Mouse (Mus musculus) gastrocnemius, adult 18-20 months (tissue): Measurements from ENCODE around the gene Ube2cbp. TPM values are rescaled to one million over a fixed set of nuclear protein-coding genes. Genes with fewer than 3 reads are reported as not detected.

Experiments used
- DNase-seq: peaks from one replicate; pipeline ENCODE4 v3.0.0; 2021; ENCODE audit warnings: low spot score
- total RNA-seq, 2 experiments: library from RNA; stranded (reverse); gene quantifications; 2 replicates each; pipeline ENCODE4 v1.2.3; 2021

The Ube2cbp gene
- total RNA-seq, 2 experiments from 2014 or later: 4.3 to 4.5 TPM

DNA sequence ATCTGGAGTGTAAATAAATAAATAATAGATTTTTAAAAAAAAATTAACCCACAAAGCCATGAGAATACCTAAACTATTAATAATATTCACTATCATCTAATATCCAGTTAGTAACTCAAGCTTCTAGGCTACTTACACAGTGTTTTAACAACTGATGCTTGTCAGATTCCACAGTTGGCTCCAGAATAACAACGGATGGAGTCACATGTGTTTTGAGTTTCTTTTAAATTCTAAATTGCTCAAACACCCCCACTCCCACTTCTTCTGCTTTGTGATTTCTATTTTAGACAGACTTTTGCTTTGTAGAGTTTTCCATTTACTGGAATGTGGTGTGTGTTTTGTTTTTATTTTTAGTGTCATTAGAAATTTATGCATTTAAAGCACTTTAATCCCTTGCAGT is 140.0 kb downstream of the Ube2cbp start:
- no peak for DNase-seq

DNA sequence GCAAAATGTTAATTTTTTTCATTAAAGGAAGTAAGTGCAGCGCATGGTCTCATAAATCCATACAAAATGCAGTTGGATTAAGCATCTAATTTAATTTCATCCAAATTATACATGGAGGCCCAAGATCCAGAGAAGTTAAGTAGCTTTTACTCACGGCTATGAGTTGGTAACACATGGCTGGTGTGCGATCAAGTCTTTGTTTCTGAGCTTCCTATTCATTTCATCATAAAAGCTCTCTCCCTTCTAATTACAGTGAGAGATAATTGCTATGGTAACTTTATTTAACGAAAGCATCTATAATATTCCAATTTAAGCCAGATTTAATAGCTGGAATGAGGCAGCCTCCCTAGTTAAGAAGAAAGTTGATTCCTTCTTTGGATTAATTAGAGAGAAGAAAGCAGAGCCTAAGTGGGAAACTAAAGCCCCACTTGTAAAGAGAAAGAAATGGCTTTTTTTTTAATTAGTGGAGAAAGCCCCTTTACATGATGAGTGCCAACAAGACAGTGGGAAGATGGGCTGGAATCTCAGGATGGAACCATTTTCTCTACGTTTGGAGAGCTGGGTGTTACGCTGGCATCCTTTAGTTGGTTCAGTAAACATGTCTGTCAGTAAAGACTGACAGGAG is 145.1 kb downstream of the Ube2cbp start:
- DNase-seq: no peak

DNA sequence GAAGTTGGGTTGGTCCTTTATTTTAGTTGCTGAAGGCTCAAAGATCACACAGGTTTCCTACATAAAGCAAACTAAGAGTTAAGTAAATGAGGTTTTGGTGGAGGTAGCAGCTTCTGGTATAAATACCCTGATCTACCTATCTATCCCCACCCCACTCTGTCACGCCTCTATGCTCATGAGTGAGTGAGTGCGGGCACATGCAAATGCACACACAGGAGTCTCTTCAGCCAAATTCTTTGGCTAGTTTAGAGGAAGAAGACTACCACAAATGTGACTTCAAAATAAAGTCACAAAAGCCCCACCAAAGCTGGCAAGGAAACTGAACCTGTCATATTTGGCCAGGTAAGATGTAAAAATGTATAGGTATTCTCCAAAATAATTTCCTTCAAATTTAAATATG is 149.1 kb downstream of the Ube2cbp start:
- DNase-seq: no peak

DNA sequence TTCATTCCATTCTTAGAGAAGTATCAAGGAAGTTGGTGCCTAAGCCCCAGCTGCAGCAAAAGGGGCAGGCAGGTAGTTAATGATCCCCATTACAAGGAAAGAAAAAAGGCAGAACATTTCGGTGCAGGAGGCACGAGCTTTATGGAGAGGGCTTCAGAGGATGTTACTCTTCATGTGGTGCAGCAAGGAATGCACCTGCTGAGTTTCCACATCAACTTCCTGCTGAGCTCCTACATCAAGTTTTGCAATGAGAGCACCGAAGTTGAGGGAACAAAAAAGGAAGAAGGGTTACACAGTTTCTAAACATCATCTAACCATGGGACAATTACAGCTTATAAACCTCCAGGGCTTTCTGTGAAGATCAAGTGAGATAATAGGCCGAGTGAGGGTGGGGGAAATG is 156.1 kb downstream of the Ube2cbp start:
- no peak for DNase-seq

DNA sequence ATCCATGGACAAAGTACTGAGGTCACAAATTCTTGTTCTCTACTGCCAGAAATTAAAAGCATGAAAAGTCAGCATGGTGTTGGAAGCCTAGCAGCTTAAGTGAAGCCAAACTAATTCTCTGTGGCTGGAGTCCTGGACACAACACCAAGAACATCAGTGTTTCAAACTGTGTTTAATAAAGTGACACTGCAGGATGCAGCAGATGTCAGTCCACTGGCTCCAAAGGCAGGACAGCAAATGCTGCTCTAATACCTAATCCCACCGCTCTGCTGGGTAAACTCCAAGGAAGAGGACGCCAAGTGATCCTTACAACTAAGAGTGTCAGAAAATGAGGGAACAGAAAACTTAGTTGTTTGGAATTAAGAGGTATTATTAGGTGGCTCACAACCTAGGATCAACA is 158.2 kb downstream of the Ube2cbp start:
- no peak for DNase-seq

DNA sequence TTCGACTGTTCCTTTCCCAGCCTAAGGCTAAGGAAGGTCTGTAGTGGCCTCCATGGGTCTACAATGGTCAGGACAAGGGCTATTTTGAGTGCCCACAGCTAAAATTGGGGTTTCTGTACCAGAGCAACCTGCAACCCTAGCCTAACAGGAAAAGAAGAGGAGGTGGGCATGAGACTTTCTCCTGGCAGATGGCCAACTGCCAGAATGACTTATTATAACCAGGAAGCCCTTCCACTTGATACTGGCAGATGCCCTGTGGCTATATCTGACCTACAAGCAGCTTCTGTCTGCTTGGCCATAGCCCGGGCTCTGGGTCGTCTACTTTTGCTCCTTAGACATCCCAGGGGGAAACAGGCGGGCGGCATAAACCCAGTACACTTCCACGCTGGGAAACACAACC is 163.3 kb downstream of the Ube2cbp start:
- DNase-seq: no peak

DNA sequence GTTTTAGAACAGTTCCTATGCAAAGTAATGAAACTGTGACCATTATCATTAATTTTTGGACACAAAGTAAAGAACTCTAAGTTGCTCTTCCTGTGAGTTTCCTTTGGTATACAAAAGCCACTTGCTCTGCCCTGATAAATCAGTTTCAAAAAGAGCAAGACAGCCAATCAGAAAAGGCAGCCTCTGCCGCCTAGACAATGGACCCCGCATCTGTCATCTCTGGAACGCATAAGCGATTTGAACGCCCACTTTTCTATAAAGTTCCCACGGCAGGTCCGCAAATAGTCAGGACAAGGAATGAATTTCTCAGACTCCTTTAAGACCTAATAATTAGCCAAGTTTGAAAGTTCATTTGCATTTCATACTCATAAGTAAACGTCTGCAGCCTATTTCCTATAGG is 166.2 kb downstream of the Ube2cbp start:
- no peak for DNase-seq

DNA sequence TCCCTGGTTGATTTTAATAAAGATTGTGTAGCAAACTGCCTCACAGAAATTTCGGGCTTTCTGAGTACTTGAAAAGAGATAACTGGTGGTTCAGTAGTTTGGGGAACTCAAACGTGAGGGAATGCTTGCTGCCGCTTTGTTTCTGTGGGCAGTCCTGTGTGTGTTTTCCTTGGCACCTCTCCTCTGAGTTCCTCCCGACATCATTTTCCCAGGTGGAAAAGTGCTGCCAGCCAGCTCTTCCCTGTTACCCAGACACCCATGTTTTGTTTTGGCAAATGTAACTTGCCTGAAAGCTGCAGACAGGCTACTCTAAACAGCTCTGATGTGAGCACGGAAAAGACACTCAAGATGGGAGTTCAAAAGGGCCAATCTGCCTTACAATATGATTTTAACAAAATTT is 166.6 kb downstream of the Ube2cbp start:
- no peak for DNase-seq

DNA sequence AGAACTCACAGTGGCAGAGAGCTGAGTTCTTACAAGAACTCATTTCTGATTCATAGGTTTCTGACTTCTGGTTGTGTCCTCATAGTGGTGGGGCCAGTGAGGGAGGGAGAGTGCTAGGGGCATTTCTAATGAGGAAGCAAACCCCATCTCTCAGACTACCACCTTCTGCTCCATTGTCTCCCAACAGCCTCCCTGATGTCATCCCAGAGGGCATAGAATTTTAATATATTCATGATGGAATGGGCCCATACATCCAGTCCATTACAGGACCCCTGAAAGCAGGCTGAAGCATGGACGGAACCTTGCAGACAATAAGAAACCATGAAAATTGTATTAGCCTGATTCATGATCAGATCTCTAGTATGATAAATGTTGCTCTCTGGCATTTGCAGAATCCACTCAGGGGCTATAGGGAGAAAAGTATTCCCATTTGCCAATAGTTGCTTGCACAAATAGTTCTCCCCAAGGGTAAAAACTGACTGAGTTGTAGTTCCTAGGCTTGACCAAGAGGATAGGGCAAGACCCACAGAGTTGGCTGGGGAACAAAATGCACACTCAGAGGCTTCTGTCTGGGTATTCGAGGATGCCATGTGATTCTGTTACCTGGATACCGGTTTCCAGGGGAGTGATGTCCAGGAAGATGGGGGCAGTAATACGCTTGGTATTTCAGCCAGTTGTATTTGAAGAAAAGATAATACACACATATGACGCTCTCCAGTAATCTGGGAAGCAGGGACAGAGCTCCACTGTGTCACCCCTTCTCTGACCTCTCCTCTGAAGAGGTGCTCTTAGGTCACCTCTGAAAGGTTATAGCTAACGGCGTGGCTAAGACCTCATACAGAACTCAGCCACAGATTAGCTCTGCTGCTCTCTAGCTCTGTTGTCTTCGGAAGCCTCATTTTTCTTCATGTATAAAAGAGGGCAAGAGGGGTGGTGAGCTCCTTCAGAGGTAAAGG is 167.8 kb downstream of the Ube2cbp start:
- no peak for DNase-seq

DNA sequence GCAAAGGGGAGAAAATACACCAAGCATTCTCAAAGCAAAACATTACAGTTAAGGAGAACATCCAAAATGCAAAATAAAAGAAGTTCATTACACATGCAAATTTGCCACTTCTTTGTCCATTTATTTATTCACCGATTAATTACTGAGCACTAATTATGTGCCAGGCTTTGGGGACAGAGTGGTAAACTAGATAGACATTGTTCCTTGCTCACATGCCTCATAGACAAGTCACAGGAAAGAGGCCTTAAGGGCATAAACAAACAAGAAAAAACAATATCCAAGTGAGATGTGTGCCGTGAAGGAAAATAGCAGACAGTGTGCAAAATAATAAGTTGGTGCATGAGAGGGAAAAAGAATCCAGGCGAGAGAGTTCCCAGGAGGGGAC is 177.2 kb downstream of the Ube2cbp start:
- DNase-seq: no peak

DNA sequence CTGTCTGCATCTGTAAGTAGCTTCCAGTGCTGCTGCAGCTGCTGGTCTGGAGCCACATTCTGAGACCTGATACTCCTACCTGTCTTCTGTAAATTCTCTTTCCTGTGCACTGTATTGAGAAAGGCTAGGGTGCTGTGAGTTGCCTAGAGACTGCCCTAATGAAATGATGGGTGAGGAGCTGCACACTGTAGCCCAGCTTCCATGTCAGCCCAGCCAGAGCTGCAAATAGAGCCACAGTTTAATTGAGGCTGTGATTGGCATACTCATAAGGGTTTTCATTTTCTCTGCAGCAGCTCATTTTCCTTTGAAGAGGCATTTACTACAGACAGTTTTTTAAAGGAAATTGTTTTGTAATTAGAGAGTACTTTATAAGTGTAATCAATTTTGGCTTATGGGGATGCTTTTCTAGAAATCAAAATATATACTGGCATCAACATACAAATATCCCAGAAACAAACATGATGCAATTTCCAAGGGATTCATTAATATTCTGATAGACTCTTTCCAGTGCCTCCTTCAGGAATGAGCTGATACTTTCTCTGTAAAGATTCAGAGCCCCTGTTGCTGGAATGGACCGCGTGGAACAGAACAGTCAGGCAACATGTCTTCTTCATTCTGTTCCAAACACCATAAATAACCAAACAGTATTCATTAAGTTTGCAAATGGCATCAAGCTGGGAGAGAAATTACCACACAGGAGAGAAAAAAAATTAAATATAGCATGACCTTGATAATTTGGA is 177.8 kb downstream of the Ube2cbp start:
- no peak for DNase-seq

DNA sequence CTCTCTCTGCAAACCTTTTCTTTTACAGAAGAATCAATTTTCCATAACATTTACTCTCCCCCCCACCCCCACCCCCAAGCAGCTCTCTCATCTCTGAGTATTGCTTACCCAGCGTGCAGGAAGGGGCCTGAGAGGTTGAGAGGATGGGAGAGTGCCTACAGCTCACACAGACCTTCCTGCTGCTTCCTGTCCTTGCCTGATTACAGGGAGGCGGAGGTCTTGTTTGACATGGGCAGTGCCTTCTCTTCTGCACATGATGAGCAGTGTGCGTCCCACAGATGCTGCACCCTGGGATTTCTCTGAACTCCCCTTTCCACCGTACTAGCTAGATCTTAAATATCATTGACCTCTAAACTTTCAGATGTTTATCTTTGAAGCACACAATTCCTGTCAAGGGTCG is 182.2 kb downstream of the Ube2cbp start:
- DNase-seq: no peak

DNA sequence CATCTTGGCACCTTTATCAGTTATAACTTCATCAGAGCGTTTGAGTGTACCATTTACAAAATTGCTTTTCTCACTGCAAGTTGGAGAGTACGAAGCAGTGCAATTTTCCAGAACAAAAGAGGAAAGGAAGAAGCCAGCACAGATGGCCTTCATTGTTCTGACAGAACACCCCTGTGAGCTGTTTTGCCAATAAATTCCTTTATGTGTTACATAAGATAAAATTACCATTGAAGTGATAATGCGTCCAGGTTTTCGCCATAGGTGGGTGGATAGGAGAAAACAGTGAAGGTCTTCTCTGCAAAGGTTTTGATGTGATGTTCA is 183.6 kb downstream of the Ube2cbp start:
- DNase-seq: no peak

DNA sequence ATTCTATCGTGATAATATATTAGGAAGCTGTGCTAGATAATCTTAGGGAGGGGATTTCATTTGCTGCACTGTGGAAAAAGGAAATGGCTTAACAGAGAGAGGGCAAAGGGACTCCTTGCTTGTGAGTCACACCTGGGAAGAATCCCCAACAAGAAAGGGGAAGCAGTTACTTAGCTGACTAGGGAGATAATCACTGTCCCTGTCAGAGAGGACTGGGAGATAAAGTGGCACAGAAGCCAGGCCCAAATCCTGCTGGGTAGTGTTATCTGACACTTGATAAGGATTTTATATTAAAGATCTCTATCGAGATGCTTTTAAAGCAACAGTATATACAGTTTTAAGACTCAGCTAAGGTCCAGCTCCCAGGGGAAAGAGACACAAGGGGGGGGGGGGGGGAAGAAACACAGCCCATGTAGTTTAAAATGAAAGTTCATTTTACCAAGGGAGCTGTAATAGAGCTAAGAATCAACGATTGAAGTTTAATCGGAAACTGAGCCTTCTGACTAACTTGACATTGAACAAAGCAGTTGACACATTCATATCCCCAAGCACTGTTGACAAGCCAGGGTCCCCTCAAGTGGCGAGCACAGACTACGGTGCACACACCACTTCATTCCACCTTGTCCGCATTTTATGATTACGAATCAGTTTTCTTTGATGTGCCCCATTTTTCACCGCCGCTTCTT is 184.1 kb downstream of the Ube2cbp start:
- DNase-seq: no peak

DNA sequence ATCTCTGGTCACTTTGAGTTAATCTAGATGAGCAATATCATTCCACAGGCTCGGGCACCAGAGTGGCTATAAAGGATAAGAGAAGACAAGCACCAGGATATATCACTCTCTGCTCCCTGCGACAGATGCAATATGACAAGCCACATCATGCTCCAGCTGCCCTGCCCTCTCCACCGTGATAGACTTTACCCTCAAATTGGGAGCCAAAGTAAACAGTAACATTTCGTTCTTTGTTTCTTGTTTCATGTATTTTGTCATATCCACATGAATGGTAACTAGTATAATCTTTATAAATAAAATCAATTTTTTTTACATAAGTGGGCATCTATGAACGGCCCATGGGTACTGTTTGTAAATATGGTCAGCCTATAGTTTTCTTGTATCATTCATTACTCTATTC is 195.2 kb downstream of the Ube2cbp start:
- DNase-seq: no peak

DNA sequence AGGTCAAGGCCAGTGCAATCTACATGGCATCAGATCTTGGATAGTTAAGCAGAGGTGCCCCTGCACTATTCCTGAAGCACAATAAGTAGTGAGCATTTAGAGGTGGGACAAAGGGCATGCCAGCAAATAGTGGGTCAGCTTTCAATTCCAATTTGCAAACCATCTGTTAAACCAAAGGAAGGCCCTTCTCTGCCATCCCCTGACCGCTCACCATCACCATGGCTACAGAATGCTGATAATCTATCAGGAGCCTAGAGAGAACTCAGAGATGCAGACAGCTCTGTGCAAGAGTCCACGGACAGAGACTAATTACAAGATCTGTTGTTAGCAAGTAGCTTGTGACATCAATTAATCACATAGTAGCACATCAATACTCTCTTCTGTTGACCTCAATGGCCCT is 198.1 kb downstream of the Ube2cbp start:
- no peak for DNase-seq

Other genes with a start within 250 kb of the Ube2cbp start
- 10 to 100 TPM in 1 of 2 experiments, 1 to 10 TPM in 1; 9.8 to 10.3 TPM for gene Dop1a, start 2.2 kb upstream of the Ube2cbp start, total RNA-seq
- gene Pgm3, start 106.9 kb upstream of the Ube2cbp start, total RNA-seq: 1 to 10 TPM; 3.3 to 4.6 TPM
- gene Rwdd2a, start 107.0 kb upstream of the Ube2cbp start, total RNA-seq: under 1 TPM; 0.28 to 0.34 TPM
- gene Me1, start 231.0 kb upstream of the Ube2cbp start, total RNA-seq: 100 to 1,000 TPM; 189 to 224 TPM